Mouse (Mus musculus) midbrain, embryonic 14.5 days (tissue): ENCODE measurements around the gene Kpna2. TPM values are rescaled to one million over a fixed set of nuclear protein-coding genes. Genes with fewer than 3 reads are reported as not detected.

Source experiments
- polyA plus RNA-seq: library from polyadenylated mRNA; unstranded; fragments of >200 nt; fragmentation: Nextera tagmentation; extraction: Ambion mirVana; gene quantifications from 2 replicates; pipeline ENCODE4 v1.2.1, GENCODE M21; 2014

Gene Kpna2
- polyA plus RNA-seq, 1 experiment from 2014 or later = 206 TPM

Other genes with a start within 250 kb of the Kpna2 start
- gene Pecam1, start 248.9 kb downstream of the Kpna2 start, polyA plus RNA-seq = 9.7 and 14.8 TPM in 2 replicates
- 0.20 and 1.4 TPM in 2 replicates for gene Milr1, start 248.3 kb downstream of the Kpna2 start, polyA plus RNA-seq
- gene Polg2, start 220.0 kb downstream of the Kpna2 start, polyA plus RNA-seq = 9.4 and 9.5 TPM in 2 replicates
- gene Ddx5, start 210.4 kb downstream of the Kpna2 start, polyA plus RNA-seq = 470 and 537 TPM in 2 replicates
- 13.9 and 14.4 TPM in 2 replicates for gene Cep95, start 210.3 kb downstream of the Kpna2 start, polyA plus RNA-seq
- 17.5 and 24.0 TPM in 2 replicates for gene Smurf2, start 78.8 kb downstream of the Kpna2 start, polyA plus RNA-seq
- 9.6 and 11.1 TPM in 2 replicates for gene 1810010H24Rik, start 26.1 kb upstream of the Kpna2 start, polyA plus RNA-seq
- gene Bptf, start 132.6 kb upstream of the Kpna2 start, polyA plus RNA-seq = 40.4 and 46.9 TPM in 2 replicates
- gene Nol11, start 189.8 kb upstream of the Kpna2 start, polyA plus RNA-seq = 43.3 and 57.7 TPM in 2 replicates